Mouse (Mus musculus) urinary bladder, postnatal 36 days (tissue): Measurements from ENCODE around the gene Ddc.

Source experiments
- DNase-seq, 2 experiments: peaks; one replicate each; pipeline ENCODE4 v3.0.0; 2022; ENCODE audit warnings: low spot score in 2 of 2, mixed read lengths in 1 of 2

The Ddc gene

GRCm38 (mm10) chr11:11877891-11878277 is 20.1 kb downstream of the Ddc start:
- DNase-seq = no peak

- no peak for DNase-seq
Observed at GRCm38 (mm10) chr11:11876366-11876765, 21.6 kb downstream of the Ddc start.

GRCm38 (mm10) chr11:11875230-11875629 is 22.7 kb downstream of the Ddc start:
- no peak for DNase-seq

GRCm38 (mm10) chr11:11873023-11873908 is 24.7 kb downstream of the Ddc start:
- DNase-seq = peak in 1 of 2 experiments; percentile 44

GRCm38 (mm10) chr11:11872140-11872795 is 25.7 kb downstream of the Ddc start:
- no peak for DNase-seq

GRCm38 (mm10) chr11:11871197-11871813 is 26.6 kb downstream of the Ddc start:
- DNase-seq = no peak

GRCm38 (mm10) chr11:11867971-11868481 is 29.9 kb downstream of the Ddc start:
- no peak for DNase-seq

- no peak for DNase-seq
Observed at GRCm38 (mm10) chr11:11866696-11867095, 31.2 kb downstream of the Ddc start.

GRCm38 (mm10) chr11:11865128-11865527 is 32.8 kb downstream of the Ddc start:
- DNase-seq = no peak

- DNase-seq = no peak
Observed at GRCm38 (mm10) chr11:11864446-11865101, 33.4 kb downstream of the Ddc start.

GRCm38 (mm10) chr11:11862502-11862901 is 35.4 kb downstream of the Ddc start:
- no peak for DNase-seq

- DNase-seq = no peak
Observed at GRCm38 (mm10) chr11:11856959-11857358, 41.0 kb downstream of the Ddc start.

- no peak for DNase-seq
Observed at GRCm38 (mm10) chr11:11855685-11856131, 42.2 kb downstream of the Ddc start.

- no peak for DNase-seq
Observed at GRCm38 (mm10) chr11:11855061-11855672, 42.8 kb downstream of the Ddc start.

GRCm38 (mm10) chr11:11853731-11854461 is 44.0 kb downstream of the Ddc start:
- DNase-seq = no peak

- DNase-seq = no peak
Observed at GRCm38 (mm10) chr11:11851957-11852505, 45.9 kb downstream of the Ddc start.

GRCm38 (mm10) chr11:11850476-11851267 is 47.3 kb downstream of the Ddc start:
- no peak for DNase-seq

GRCm38 (mm10) chr11:11849513-11850311 is 48.2 kb downstream of the Ddc start:
- DNase-seq = no peak

GRCm38 (mm10) chr11:11848467-11848866 is 49.5 kb downstream of the Ddc start:
- no peak for DNase-seq
